Mouse (Mus musculus) MEL (cell line): ENCODE data around the gene Stard7.

Experiments used
- CHD1 ChIP-seq: IDR thresholded peaks from 2 replicates; pipeline ENCODE4 v1.6.1; 2012; ENCODE audit warnings: low read depth, mild to moderate bottlenecking, inconsistent platforms, low read length, improper control_type of control experiment
- CTCF ChIP-seq, 3 experiments: IDR thresholded peaks in 2 of 3; conservative IDR thresholded peaks in 1 of 3; 2 replicates each; pipeline ENCODE4 v1.5.1; 2011 to 2012; ENCODE audit warnings: low read length in 3 of 3, low read depth in 2 of 3, mild to moderate bottlenecking in 2 of 3, improper control_type of control experiment in 1 of 3, inconsistent platforms in 1 of 3, mixed read lengths in 1 of 3, moderate library complexity in 1 of 3; ENCODE audit not compliant: control insufficient read depth in 1 of 3, insufficient read depth in 1 of 3, poor library complexity in 1 of 3, severe bottlenecking in 1 of 3
- GATA1 ChIP-seq: IDR thresholded peaks from 2 replicates; pipeline ENCODE4 v1.6.1; 2011; ENCODE audit warnings: low read depth, low read length, improper control_type of control experiment
- MYC ChIP-seq: IDR thresholded peaks from 2 replicates; pipeline ENCODE4 v1.6.1; 2011; ENCODE audit warnings: low read depth, mild to moderate bottlenecking, low read length, improper control_type of control experiment, moderate library complexity
- POLR2A ChIP-seq, 2 experiments: IDR thresholded peaks; 2 replicates each; pipeline ENCODE4 v1.6.1; 2011 to 2012; ENCODE audit warnings: low read length in 2 of 2, mild to moderate bottlenecking in 2 of 2, control low read depth in 1 of 2, improper control_type of control experiment in 1 of 2, low read depth in 1 of 2, moderate library complexity in 1 of 2; ENCODE audit not compliant: control insufficient read depth in 1 of 2, insufficient read depth in 1 of 2, poor library complexity in 1 of 2
- ZMIZ1 ChIP-seq: IDR thresholded peaks from 2 replicates; pipeline ENCODE4 v1.6.1; 2012; ENCODE audit warnings: low read depth, mild to moderate bottlenecking, inconsistent platforms, low read length, improper control_type of control experiment, moderate library complexity

GRCm38 (mm10) chr2:127274590-127274989 lies 4.6 kb downstream of the Stard7 start:
- no peak for TF ChIP-seq CHD1
- no peak for TF ChIP-seq CTCF (IDR thresholded peaks at IDR 0.05 in 2 of 3, conservative IDR thresholded peaks at IDR 0.05 in 1 of 3; ENCODE audit: control insufficient read depth in 1 of 3, insufficient read depth in 1 of 3, low read depth in 2 of 3, low read length in 3 of 3, poor library complexity in 1 of 3, severe bottlenecking in 1 of 3)
- no peak for TF ChIP-seq POLR2A (IDR thresholded peaks at IDR 0.05; ENCODE audit: control insufficient read depth in 1 of 2, insufficient read depth in 1 of 2, low read depth in 1 of 2, low read length in 2 of 2, poor library complexity in 1 of 2)
- no peak for TF ChIP-seq GATA1
- TF ChIP-seq ZMIZ1 = no peak
- no peak for TF ChIP-seq MYC
